Mouse (Mus musculus): Measurements from ENCODE around the gene Prdm9.

DNA sequence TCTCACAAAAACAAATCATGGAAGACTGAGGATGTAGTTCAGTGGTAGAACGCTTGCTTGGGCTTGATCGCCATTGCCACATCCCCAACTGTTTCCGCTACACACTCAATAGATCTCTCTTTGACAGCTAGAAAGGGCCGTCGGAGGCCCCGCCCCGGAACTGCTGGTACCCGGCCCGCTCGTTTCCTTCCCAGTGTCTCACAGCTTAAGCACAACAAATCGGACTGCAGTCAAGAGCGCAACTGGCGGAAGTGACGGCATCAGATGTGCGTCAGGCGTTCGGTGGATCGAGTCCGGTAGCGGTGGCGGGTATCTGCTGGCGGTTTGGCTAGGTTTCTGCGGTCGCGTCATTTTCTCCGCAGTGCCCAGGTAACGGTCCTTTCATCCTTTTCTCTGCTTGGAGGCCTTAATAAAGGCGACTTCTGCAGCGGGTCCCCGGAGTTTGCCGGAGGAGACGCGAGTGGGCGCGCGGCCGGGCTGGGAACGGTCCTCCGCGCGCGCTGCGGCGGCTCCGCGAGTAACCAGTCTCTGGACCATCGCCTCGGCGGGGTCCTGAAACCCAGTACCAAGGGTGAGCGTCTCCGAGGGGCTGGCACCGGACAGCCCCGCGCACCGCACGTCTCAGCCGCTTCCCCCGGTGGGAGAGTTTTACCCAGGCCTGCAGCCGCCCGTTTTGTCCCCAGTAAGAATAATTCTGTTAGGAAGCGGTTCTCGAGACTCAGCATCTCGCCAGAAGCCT is 64.3 kb downstream of the Prdm9 start, which contains the start of the genes Psmb1 and Tbp:
- TF ChIP-seq EP300 (IDR thresholded peaks at IDR 0.05; ENCODE audit: low read depth) = no peak
- TF ChIP-seq CTCF (IDR thresholded peaks at IDR 0.05; ENCODE audit: low read depth) = no peak

Measured in liver, postnatal 0 days (tissue).